In genomic region chr14:10453001-10453861, GRCm38 (mm10) we compare ENCODE assay signal across 8 mouse cellular contexts.
DNase-seq lines count a peak whose midpoint lies in the region; ATAC-seq and TF ChIP-seq lines count a peak whose summit lies in the region.

No protein-coding gene starts in this region.

- peak overlapping the region; percentile 34 for H3K4me3 ChIP-seq in heart, adult 2 months
- no peak overlapping the region for H3K4me3 ChIP-seq in lung, embryonic 14.5 days (ENCODE audit: low read depth, low read length)
- peak overlapping the region; percentile 5; the same call in 1 of the 2 replicates for H3K4me3 ChIP-seq in neural tube, embryonic 14.5 days (ENCODE audit: low read depth, low read length)

- no peaks in the 10 kb centered on the region for H3K79me2 ChIP-seq in heart, adult 2 months (replicated peaks; ENCODE audit: control insufficient read depth, insufficient read depth, low read length)

- H3K4me2 ChIP-seq in lung, embryonic 14.5 days, result peak overlapping the region; percentile 53
- H3K4me2 ChIP-seq in neural tube, embryonic 14.5 days (ENCODE audit: low read depth, low read length), result peak overlapping the region; percentile 37

- no peaks in the 10 kb centered on the region for H3K4me1 ChIP-seq in heart, adult 2 months (ENCODE audit: control insufficient read depth, insufficient read depth, low read length)
- H3K4me1 ChIP-seq in lung, embryonic 14.5 days (ENCODE audit: insufficient read depth), result peaks cover 4% of the 10 kb centered on the region; the same call in 1 of the 2 replicates
- H3K4me1 ChIP-seq in neural tube, embryonic 14.5 days (ENCODE audit: control insufficient read depth, insufficient read depth, low read length), result no peaks in the 10 kb centered on the region

- no peak for TF ChIP-seq EP300 in heart, adult 2 months (IDR thresholded peaks at IDR 0.05; ENCODE audit: insufficient read depth, low read depth, low read length)

- H3K9me3 ChIP-seq in lung, embryonic 14.5 days (ENCODE audit: low read depth, low read length), result no peaks in the 10 kb centered on the region
- H3K9me3 ChIP-seq in neural tube, embryonic 14.5 days (ENCODE audit: control insufficient read depth, low read length), result no peaks in the 10 kb centered on the region

- H3K9ac ChIP-seq in heart, adult 2 months (ENCODE audit: low read depth, low read length), result no peak overlapping the region
- no peak overlapping the region for H3K9ac ChIP-seq in lung, embryonic 14.5 days
- no peak overlapping the region for H3K9ac ChIP-seq in neural tube, embryonic 14.5 days (replicated peaks; ENCODE audit: low read depth, low read length)

- no peak for TF ChIP-seq POLR2A in heart, adult 2 months (IDR thresholded peaks at IDR 0.05; ENCODE audit: insufficient read depth, low read depth, low read length)

- peak; percentile 11 for DNase-seq in right cerebral cortex, postnatal 25 days
- DNase-seq in right cerebral cortex, postnatal 14 days, result no peak
- DNase-seq in c-Kit-positive CD71-positive TER-119-negative erythroid progenitor cells, embryonic 14.5 days (ENCODE audit: low read depth), result peak; percentile 54
- DNase-seq in heart, adult 2 months, result peak; percentile 40 to 69
- DNase-seq in kidney, adult 18-20 months, result peak; percentile 41
- DNase-seq in lung, embryonic 14.5 days, result peak; percentile 58
- peak; percentile 89 for DNase-seq in yolk sac, embryonic 10.5 days (ENCODE audit: low spot score)

- WGBS in heart, adult 2 months, result 3% methylated on average over 14 of the region's 14 CpGs
- WGBS in lung, embryonic 14.5 days, result 5% methylated on average over 14 of the region's 14 CpGs
- WGBS in neural tube, embryonic 14.5 days, result 16% methylated on average over 14 of the region's 14 CpGs

- 0 out of 2 replicates have a peak, but pooled peaks have one; percentile 12 for TF ChIP-seq CTCF in heart, adult 2 months (IDR thresholded peaks at IDR 0.05)
- TF ChIP-seq CTCF in lung, embryonic 14.5 days (IDR thresholded peaks at IDR 0.05; ENCODE audit: low read depth), result peak; percentile 30

- H3K27me3 ChIP-seq in heart, adult 2 months (ENCODE audit: control insufficient read depth, insufficient read depth, low read length), result no peaks in the 10 kb centered on the region
- no peaks in the 10 kb centered on the region for H3K27me3 ChIP-seq in lung, embryonic 14.5 days (ENCODE audit: insufficient read depth, low read length)
- H3K27me3 ChIP-seq in neural tube, embryonic 14.5 days (ENCODE audit: control insufficient read depth, insufficient read depth, low read length), result no peaks in the 10 kb centered on the region

- H3K36me3 ChIP-seq in heart, adult 2 months (ENCODE audit: control insufficient read depth, insufficient read depth, low read length), result no peaks in the 10 kb centered on the region
- H3K36me3 ChIP-seq in lung, embryonic 14.5 days (ENCODE audit: insufficient read depth), result no peaks in the 10 kb centered on the region
- H3K36me3 ChIP-seq in neural tube, embryonic 14.5 days (ENCODE audit: control insufficient read depth, insufficient read depth, low read length), result no peaks in the 10 kb centered on the region

- H3K27ac ChIP-seq in heart, adult 2 months, result no peak overlapping the region
- no peak overlapping the region; the same call in 1 of the 2 replicates for H3K27ac ChIP-seq in lung, embryonic 14.5 days (ENCODE audit: low read depth)
- no peak overlapping the region for H3K27ac ChIP-seq in neural tube, embryonic 14.5 days (ENCODE audit: low read depth, low read length)

- intact Hi-C loops in heart, adult 2 months (cut with DNase I), result no loop called here

- ATAC-seq in lung, embryonic 14.5 days (ENCODE audit: insufficient read depth), result peak; percentile 90
- ATAC-seq in neural tube, embryonic 14.5 days (ENCODE audit: low read depth), result peak; percentile 79
